Mouse (Mus musculus) kidney, postnatal 14 days (tissue): ENCODE data around the gene Zfp280d.
"Not testable (repeated sequence)": the region's sequence is repeated elsewhere in the genome, so short reads cannot be mapped to it uniquely, and the experiment has no call there.

ENCODE experiments used
- DNase-seq: peaks from one replicate; pipeline ENCODE4 v3.0.0; 2022; ENCODE audit warnings: mixed read lengths

Zfp280d gene

DNA sequence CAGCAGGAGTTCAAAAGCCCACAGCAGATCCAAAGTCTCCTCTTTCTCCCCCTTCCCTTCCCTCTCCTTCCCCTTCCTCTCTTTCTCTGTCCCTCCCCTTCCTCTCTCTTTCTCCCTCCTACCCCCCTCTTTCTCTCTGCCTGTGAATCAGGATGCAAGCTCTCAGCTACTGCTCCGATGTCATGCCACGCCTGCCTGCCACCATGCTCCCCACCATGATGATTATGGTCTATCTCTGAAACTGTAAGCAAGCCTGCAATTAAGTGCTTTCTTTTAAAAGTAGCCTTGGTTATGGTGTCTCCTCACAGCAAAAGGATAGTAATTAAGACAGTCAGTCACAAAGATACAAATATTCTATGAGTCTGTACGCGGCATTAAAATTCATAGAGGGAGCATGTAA is 100.3 kb downstream of the Zfp280d start:
- no peak for DNase-seq

DNA sequence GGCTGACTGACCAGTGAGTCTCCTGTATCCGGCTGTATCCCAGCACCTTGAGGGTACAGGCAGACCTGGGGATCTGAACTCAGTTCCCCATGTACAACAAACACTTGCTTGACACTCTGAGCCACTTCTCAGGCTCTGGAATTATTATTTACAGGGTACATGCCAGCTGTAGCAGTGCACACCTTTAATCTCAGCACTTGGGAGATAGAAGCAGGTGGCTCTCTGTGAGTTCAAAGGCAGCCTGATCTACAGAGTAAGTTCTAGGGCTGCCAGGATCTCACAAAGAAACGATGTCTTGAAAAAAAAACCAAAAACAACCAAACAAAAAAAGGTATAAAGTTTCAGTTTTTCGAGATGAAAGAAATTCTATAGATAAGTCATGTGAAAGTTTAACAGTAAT is 101.0 kb downstream of the Zfp280d start:
- no peak for DNase-seq

DNA sequence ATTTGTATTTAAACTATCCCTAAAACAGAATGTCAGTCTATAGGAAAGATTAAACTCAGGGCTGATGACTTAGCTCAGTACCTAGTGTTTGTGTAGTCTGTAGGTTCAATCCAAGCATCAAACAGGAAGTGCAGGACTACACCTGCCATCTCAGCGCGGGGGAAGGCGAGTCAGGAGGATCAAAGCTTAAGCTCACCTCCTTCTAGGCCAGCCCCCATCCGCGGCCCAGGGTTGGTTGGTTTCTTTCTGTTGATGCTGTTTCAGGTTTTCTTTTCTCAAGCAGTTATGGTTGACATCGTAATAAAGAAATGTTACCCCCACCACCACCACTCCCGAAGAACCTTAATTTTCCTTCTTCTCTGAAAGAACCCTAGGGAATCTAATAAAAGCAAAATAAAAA is 111.1 kb downstream of the Zfp280d start:
- no peak for DNase-seq

DNA sequence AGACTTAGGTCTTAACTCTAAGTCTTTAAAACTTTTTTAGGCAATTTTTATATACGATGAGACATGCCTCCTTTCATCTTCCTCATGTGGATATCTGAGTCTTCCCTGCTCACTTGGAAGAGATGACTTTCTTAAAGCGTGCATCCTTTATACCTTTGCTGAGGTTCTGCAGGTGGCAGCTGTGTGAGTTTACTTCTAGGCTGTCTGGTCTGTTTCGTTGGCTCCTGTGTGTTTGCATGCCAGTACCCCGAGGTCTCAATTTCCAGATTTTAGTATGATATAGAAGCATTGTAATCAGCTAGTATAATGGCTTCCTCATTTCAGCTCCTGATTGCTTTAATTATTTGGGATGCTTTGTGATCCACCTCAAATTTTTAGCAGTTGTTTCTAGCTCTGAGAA is 114.3 kb downstream of the Zfp280d start:
- no peak for DNase-seq

DNA sequence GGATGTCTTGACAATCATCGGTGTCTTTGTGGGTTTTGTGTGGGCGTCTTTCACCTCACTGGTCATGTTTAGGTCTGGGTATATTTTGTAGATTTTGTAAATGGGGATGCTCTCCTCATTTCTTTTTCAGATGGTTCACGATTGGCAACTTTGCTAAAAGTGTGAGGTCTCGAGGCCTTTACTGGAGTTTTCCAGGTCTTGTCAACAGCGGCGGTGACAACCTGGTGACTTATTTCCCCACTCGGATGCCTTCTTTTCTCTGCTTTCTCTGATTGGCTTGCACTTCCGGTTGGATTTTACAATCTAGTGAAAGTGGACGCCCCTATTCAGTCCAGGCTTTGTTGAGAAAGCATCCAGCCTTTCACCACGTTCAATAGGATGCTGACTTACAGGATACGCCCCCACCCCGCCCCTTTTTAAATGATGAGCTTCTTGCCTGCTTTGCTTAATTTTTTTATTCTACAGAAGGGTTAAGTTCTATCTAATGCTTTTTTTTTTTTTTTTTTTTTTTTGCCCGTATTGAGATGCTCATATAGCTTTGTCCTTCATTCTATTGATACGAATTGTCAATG is 114.9 kb downstream of the Zfp280d start:
- DNase-seq, result no peak

DNA sequence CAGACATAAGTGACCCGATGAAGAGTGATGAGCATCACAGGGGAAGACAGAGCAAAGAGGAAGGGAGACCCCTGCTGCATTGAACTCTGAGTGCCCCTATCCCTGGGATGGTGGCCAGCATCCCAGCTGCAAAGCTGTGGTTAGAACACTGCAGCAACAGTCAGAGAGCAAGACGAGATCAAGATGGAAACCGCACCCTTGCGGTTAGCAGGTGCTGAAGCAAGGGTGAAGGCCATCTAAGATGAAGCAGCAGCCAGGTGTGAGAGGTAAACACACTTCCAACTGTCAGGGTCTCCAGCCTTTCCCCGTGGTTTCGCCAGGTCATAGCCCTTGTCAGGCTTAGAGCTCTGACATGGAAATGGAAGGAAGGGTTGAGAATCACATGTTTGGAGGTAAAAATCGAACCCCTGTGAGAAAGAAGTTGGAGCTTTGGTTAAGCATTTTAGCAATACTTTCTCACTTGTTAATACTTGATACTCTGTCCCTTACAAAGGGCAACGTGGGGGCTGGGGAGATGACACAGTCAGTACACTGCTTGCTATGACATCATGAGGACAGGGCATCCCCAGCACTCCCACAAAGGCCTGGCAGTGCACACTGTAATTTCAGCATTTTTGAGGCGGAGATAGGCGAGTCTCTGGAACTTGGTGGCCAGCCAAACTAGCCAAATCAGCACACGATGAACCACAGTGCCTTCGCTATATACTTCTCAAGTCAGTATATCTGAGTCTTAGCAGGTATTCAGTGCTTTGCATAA is 115.8 kb downstream of the Zfp280d start:
- DNase-seq, result no peak

DNA sequence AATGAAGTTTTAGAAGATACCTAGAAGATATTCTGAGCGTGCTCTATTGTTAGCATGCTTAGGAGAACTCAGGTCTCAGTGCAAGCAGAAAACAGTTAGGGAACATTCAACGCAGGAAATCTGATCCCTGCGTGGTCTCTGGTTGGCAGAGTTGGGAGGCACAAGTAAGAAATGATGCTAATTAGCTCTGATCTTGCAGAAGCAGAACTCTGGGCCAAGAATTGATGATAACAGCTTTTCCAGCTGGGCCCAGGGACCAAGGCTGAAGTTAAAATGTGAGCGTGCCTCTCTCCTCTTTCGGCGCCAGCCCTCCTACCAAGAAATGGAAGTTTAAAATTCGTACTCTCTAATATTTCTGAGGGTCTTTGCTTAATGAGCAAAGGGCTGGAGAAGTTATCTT is 118.0 kb downstream of the Zfp280d start:
- no peak for DNase-seq

DNA sequence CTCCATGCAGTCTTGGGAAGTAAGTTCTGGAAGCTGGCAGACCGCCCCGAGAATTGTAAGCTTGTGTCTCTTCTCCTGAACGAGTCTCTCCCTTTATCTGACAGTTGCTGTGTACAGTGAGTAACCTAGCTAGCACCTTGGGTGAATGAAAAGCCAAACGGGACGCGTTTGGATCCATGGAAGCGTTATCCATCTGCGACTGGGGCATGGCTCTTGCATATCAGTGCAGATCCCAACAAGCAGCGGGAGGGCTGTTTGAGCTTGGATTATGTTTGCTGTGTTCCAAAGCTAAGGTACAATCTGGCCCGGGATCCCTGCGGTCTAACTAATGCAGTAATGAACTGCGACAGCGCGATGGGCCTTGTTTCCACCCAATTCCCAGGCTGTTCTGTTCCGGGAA is 118.6 kb downstream of the Zfp280d start:
- DNase-seq, result no peak

DNA sequence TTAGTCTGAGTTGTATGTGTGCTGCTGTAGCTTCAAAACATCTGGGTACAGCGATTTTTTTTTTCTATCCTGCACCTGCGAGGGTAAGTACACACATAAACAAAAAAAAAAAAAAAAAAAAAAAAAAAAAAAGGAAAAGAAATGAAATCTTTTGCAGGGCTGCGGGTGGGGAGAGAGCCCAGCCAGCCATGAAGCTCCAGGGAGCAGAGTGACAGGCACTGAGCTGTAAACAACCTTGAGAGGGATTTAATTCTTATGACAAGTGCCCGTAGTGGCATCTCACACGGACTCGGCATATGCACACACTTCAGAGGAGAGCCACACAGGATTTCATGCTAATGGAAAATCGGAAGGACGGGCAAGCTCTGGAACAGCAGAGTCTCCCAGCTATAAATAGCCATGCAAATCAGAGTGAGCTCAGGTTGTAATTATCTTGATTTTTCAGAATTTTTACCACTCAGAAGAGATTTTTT is 119.2 kb downstream of the Zfp280d start:
- no peak for DNase-seq

DNA sequence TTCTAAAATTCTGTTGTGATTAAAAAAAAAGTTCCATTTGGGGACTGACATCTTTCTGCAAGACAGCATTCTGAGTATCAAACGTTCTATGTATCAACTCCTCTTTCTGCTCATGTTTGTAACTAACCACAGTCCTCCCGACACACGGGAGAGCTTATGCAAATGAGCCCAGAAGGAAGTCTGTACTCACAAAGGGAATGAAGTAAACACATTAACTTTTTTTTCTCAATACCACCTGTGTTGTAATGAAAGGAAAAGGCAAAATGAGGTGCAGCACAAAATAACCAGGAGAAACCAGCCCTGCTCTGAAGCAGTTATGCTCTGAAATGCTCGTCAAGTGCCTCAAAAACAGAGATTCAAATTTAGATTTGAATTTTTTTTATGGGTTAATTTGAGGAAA is 125.5 kb downstream of the Zfp280d start:
- no peak for DNase-seq

DNA sequence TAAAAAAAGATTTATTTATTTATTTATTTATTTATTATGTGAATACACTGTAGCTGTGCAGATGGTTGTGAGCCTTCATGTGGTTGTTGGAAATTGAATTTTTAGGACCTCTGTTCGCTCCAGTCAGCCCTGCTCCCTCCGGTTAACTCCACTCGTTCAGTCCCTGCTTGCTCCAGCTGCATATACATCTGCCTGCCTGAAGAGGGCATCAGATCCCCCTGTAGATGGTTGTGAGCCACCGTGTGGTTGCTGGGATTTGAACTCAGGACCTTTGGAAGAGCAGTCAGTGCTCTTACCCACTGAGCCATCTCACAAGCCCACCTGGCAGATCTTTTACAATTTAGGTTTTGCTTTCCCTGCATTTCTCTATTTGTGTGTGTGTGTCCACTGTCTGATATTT is 127.1 kb downstream of the Zfp280d start:
- DNase-seq, result not testable (repeated sequence)

DNA sequence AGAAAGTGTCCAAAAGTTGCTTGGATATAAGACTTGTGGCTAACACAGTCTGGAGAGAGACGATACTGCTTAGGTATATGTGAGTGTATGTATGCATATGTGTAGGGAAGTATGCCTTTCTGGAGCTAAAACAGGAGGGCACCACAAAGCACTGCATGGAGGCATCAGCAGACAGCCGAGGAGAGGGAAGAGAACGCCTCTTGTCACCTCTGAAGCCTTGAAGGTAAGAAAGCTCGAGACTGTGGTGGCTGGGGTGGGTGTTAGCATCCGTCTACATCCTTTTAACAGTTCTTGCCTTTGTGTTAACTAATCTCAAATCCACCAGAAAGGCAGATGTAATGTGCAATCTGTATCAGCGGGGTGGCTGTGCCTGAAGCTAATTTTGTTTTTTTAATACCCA is 128.8 kb downstream of the Zfp280d start:
- no peak for DNase-seq

DNA sequence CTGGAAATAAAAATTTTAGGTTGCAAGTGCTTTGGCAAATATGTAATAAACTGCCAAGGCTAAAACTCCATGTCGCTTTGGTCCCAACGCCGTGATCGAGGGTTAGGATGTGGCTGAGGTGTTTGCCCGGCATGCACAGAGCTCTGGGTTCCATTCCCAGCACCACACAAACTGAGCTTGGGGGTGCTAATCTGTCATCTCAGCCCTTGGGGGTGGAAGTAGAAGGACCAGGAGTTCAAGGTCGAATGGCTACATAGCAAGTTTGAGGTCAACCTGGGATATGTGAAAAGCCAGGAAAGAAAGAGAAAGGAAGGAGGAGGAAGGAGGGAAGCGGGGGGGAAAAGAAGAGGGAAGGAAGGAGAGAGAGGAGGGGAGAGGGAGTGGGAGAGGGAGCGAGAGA is 129.8 kb downstream of the Zfp280d start:
- no peak for DNase-seq

DNA sequence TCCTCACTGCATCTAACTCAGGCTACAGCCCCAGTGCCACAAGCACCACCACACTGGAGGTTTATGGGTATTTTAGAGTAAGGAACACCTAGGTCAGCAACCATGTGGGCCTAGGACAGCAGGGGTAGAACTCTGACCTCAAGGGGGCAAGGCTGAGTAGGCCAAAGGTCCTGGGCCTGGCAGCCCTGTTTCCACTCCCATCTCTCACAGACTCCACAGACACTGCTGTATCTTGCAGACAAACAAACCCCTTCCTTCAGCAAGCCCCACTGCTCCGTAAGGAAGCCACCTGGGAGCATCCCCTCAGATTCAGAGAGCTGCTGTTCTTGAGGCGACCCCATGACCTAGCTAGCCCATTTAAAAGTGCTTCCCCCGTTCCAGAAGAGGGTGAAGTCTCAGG is 130.3 kb downstream of the Zfp280d start:
- DNase-seq, result no peak

DNA sequence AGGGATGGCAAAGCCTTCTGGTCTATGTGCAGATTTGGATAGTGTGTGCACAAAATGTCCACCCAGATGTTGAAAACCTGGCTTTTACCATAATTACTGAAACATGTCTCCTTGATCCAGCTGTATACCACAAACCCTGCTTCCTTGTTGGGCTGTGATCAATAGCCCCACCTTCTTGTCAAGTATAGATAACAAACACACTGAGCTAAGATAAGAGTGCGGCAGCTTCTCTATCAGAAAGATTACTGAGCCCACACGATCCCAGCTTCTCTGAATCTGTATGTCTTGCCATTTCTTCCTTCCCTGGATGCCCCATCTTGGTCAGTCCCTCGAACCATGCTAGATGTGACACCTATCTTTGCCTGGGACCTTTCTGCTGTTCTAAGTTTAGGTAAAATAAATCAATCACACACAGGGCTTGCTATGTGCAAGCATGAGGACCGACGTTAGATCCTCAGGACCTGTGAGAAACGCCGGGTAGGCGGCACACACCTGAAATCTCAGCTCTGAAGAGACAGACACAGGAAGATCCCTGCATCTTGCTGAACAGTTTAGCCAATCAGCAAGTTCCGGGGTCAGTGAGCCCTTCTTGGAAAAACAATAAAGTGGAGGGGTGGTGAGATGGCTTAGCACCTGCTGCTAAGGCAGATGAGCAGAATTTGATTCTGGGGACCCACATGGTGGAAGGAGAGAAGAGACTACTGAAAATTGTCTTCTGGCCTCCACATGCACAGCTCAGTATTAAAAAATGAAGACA is 131.4 kb downstream of the Zfp280d start:
- no peak for DNase-seq

DNA sequence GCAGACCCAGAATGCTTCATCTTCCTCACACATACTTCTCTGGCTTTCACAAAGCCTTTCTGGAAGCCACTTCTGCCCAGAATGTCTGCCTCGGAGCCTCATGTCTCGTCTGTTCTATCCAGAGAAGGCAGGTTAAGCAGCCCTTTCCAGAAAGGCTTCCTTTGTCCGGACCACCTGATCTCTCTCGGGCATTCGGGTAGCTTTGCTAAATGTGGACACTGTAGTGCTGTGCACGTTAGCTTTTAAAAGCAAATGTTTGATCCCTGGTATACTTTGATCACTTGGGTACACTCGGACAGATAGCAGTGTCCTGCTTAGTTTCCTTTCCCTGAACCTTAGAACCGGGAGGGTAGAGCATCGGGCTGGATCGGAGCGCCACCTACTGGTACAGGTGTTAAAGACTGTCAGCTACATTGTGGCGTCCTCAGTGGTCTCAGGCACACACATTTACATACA is 133.5 kb downstream of the Zfp280d start:
- peak; percentile 82 for DNase-seq

DNA sequence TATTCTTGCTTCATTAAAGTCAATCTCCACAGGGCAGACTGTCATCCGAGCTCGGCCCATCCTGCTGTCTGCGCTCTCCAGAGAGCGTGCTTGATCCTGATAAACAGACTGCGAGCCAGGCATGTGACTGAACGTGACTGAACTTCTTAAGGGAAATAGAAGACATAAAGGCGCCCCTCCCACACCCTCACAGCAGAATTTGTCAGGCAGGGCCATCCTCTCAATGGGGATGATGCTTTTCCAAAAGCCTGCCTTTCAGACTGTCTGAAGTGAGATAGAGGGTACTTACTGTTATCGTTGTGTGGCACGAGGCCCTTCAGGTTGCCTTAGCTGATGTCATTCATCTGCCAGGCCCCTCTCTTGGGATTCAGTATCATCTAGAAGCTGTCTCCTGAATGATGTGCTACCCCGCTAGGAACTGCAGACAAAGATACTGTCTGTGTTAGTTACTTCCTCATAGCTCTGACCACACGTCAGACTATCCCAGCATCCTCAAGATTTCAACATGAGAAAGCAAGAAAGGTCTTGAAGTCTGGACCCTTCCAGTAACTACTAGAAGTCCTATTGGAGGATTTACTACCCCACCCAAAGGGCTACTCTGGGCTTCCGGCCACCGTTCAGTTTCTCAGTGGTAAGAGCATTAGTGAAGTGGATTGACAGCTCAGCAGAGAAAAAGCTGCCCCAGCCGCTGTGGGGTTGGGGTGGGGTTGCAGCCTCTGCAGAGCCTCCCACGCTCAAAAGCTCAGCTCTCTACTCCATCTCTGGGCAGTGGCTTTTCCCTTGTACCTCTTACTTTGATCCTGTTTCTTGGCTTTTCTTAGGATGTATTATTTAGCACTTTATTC is 134.9 kb downstream of the Zfp280d start:
- DNase-seq, result no peak

DNA sequence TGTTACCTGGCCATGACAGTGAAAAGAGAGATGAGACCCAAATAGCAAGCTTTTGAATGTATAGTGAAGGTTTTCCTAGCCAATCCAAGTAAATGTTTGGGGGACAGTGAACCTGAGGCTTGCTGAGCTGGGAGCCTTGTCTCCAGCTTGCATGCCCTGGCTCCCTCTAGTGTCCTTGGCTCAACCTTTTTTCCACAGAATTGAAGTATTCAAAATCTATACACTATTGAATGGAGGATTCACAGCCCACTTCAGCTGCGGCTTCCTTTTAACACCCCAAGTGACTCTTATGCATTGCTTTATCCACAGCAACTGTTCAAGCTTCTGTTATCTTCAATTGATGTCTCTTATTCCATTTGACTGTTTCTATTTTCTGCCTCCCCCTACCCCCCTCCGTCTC is 137.1 kb downstream of the Zfp280d start:
- DNase-seq, result no peak
